8 mouse cellular contexts compared by ENCODE assay signal in the genomic region with DNA sequence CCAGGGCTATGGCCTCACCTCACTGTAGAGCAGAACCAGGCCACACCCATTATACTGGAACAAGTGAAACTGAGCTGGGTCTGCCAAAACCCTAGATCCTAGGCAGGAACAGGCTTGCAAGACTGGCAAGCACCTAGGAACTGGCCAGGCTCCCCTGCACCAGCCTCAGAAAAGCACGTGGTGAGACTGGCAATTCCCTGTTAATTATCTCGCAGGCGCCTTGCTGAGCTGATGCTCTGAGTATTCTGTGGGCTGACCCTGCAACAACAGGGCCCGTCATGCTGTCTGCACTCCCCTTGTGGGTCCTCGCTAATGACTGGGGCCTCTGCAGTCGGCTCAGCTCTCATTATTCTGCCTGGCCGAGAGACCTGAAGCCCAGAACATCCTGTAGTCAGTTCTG. TPM values are rescaled to one million over a fixed set of nuclear protein-coding genes. Genes with fewer than 3 reads are reported as not detected.
A peak's percentile ranks its signal among the peaks of the same experiment; 100 is the strongest.
DNase-seq lines count a peak whose midpoint lies in the region; ATAC-seq and TF ChIP-seq lines count a peak whose summit lies in the region.

No protein-coding gene starts in this region.

- H3K9ac ChIP-seq in forebrain, embryonic 16.5 days (replicated peaks; ENCODE audit: low read depth, low read length), result no peak overlapping the region
- H3K9ac ChIP-seq in midbrain, embryonic 16.5 days (ENCODE audit: low read depth, low read length), result no peak overlapping the region

- TF ChIP-seq POLR2A in cerebellum, adult 2 months (IDR thresholded peaks at IDR 0.05; ENCODE audit: borderline replicate concordance, insufficient read depth, low read length), result no peak

- H3K4me2 ChIP-seq in forebrain, embryonic 16.5 days (ENCODE audit: low read length), result no peak overlapping the region
- H3K4me2 ChIP-seq in midbrain, embryonic 16.5 days (ENCODE audit: low read length), result no peak overlapping the region

- peak overlapping the region; percentile 62 for H3K27ac ChIP-seq in cerebellum, adult 2 months (ENCODE audit: insufficient read depth, low read length)
- H3K27ac ChIP-seq in forebrain, embryonic 16.5 days (ENCODE audit: low read length), result peak overlapping the region; percentile 62
- peak overlapping the region; percentile 11 for H3K27ac ChIP-seq in midbrain, embryonic 16.5 days (ENCODE audit: low read length)

- DNase-seq in layer of hippocampus, adult 9-11 months, result peak; percentile 61
- no peak for DNase-seq in layer of hippocampus, adult 9-10 months (ENCODE audit: low spot score)
- DNase-seq in cerebellum, adult 2 months, result peak; percentile 77 to 87
- DNase-seq in adrenal gland, adult 2 months, result no peak
- DNase-seq in testis, postnatal 10 days (ENCODE audit: low spot score), result no peak

- peaks cover 84% of the 10 kb centered on the region for H3K4me1 ChIP-seq in cerebellum, adult 2 months (ENCODE audit: control insufficient read depth, insufficient read depth, low read length)
- H3K4me1 ChIP-seq in forebrain, embryonic 16.5 days (replicated peaks; ENCODE audit: control insufficient read depth, insufficient read depth, low read length), result peaks cover 40% of the 10 kb centered on the region
- H3K4me1 ChIP-seq in midbrain, embryonic 16.5 days (ENCODE audit: control insufficient read depth, insufficient read depth, low read length), result peaks cover 37% of the 10 kb centered on the region

- 0 out of 2 replicates have a peak, but pooled peaks cover 6% of the 10 kb centered on the region for H3K36me3 ChIP-seq in forebrain, embryonic 16.5 days (ENCODE audit: control insufficient read depth, insufficient read depth)
- peaks cover 7% of the 10 kb centered on the region for H3K36me3 ChIP-seq in midbrain, embryonic 16.5 days (ENCODE audit: control insufficient read depth, insufficient read depth, low read length)

- ATAC-seq in forebrain, embryonic 16.5 days, result peak; percentile 73
- peak; percentile 23 for ATAC-seq in midbrain, embryonic 16.5 days
- ATAC-seq in monocyte, adult 5-6 weeks (replicated peaks; ENCODE audit: insufficient number of reproducible peaks, low FRiP score, low TSS enrichment, poor library complexity, severe bottlenecking), result no peak

- no peak for TF ChIP-seq CTCF in cerebellum, adult 2 months (IDR thresholded peaks at IDR 0.05; ENCODE audit: borderline replicate concordance, insufficient read depth, low read depth, low read length)

- H3K27me3 ChIP-seq in cerebellum, adult 2 months (ENCODE audit: control insufficient read depth, insufficient read depth, low read length), result no peaks in the 10 kb centered on the region
- no peaks in the 10 kb centered on the region for H3K27me3 ChIP-seq in forebrain, embryonic 16.5 days (replicated peaks; ENCODE audit: control insufficient read depth, insufficient read depth, low read length)
- no peaks in the 10 kb centered on the region for H3K27me3 ChIP-seq in midbrain, embryonic 16.5 days (ENCODE audit: control insufficient read depth, insufficient read depth, low read depth, low read length)

- WGBS in cerebellum, adult 2 months, result 3% methylated on average over 7 of the region's 7 CpGs
- 12% methylated on average over 7 of the region's 7 CpGs for WGBS in forebrain, embryonic 16.5 days
- WGBS in midbrain, embryonic 16.5 days, result 17% methylated on average over 7 of the region's 7 CpGs

- H3K9me3 ChIP-seq in forebrain, embryonic 16.5 days (ENCODE audit: control insufficient read depth, low read length), result no peaks in the 10 kb centered on the region
- no peaks in the 10 kb centered on the region for H3K9me3 ChIP-seq in midbrain, embryonic 16.5 days (replicated peaks; ENCODE audit: control insufficient read depth, low read length, poor library complexity, severe bottlenecking)

- no peak overlapping the region for H3K4me3 ChIP-seq in cerebellum, adult 2 months (replicated peaks; ENCODE audit: insufficient read depth, low read depth, low read length)
- H3K4me3 ChIP-seq in forebrain, embryonic 16.5 days (replicated peaks; ENCODE audit: low read length), result no peak overlapping the region
- H3K4me3 ChIP-seq in midbrain, embryonic 16.5 days (ENCODE audit: low read depth, low read length), result no peak overlapping the region

RNA-seq across cellular contexts. Expression of gene Ppif, which starts 57.7 kb away (rescaled TPM):
- 62.7 and 63.3 TPM in 2 replicates for polyA plus RNA-seq in cerebellum, adult 2 months (2012; rRNA removed)
- polyA plus RNA-seq in forebrain, embryonic 16.5 days (2015; fragmentation: Nextera tagmentation; extraction: Ambion mirVana), result 24.1 and 26.3 TPM in 2 replicates
- polyA plus RNA-seq in midbrain, embryonic 16.5 days (2015; fragmentation: Nextera tagmentation; extraction: Ambion mirVana), result 29.6 and 40.3 TPM in 2 replicates
- total RNA-seq in adrenal gland, adult 2 months (2021), result 10 to 100 TPM; 21.2 to 34.6 TPM
- 103 and 109 TPM in 2 replicates for polyA plus RNA-seq in adrenal gland, adult 2 months (2012; rRNA removed)
- 3.2 to 11.4 TPM (median 7.9 TPM) in 3 replicates for total RNA-seq in monocyte, adult 5-6 weeks (2017)

Comparison
In these comparisons a context has a peak if more than half of its experiments do, and no peak if none do; other contexts are left out.
1. DNase-seq: peak in layer of hippocampus, adult 9-11 months (single experiment) and cerebellum, adult 2 months (2 of 2); none in layer of hippocampus, adult 9-10 months (single experiment), adrenal gland, adult 2 months (single experiment) and testis, postnatal 10 days (single experiment).
2. H3K27ac ChIP-seq: peak in every context shown above with its lines; median percentile 62 in cerebellum, adult 2 months; 62 in forebrain, embryonic 16.5 days; 11 in midbrain, embryonic 16.5 days.